Mouse (Mus musculus) C2C12 (cell line): ENCODE results near the gene Gm49711. TPM values are rescaled to one million over a fixed set of nuclear protein-coding genes. Genes with fewer than 3 reads are reported as not detected.

Experiments
- H3K27me3 ChIP-seq: one replicate; pipeline ENCODE4 v1.6.1; 2011; ENCODE audit not compliant: control insufficient read depth, insufficient read depth, insufficient read length
- H3K36me3 ChIP-seq: one replicate; pipeline ENCODE4 v1.6.1; 2011; ENCODE audit not compliant: control insufficient read depth, insufficient read depth
- H3K4me3 ChIP-seq: one replicate; pipeline ENCODE4 v1.5.1; 2011; ENCODE audit warnings: mild to moderate bottlenecking, control low read depth; ENCODE audit not compliant: poor library complexity, insufficient read depth, severe bottlenecking
- H3K79me2 ChIP-seq: one replicate; pipeline ENCODE4 v1.6.1; 2011; ENCODE audit not compliant: control insufficient read depth, insufficient read depth
- H3K79me3 ChIP-seq: one replicate; pipeline ENCODE4 v1.6.1; 2011; ENCODE audit warnings: low read depth, control low read depth
- H3ac ChIP-seq: one replicate; pipeline ENCODE3; 2011; ENCODE audit warnings: low read depth; ENCODE audit not compliant: control insufficient read depth, insufficient read length
- CEBPB ChIP-seq: IDR thresholded peaks from one replicate; pipeline ENCODE4 v1.6.1; 2011; ENCODE audit warnings: low read depth, mild to moderate bottlenecking, control low read depth, moderate library complexity
- CTCF ChIP-seq: IDR thresholded peaks from one replicate; pipeline ENCODE4 v1.5.1; 2011; ENCODE audit not compliant: control insufficient read depth, insufficient read depth, insufficient read length
- FOSL1 ChIP-seq: IDR thresholded peaks from one replicate; pipeline ENCODE4 v1.8.0; 2011; ENCODE audit warnings: mild to moderate bottlenecking, low read length; ENCODE audit not compliant: poor library complexity, insufficient read depth, severe bottlenecking
- MAX ChIP-seq: IDR thresholded peaks from one replicate; pipeline ENCODE4 v1.6.1; 2011; ENCODE audit warnings: mild to moderate bottlenecking, control low read depth
- MYOD1 ChIP-seq: IDR thresholded peaks from one replicate; pipeline ENCODE4 v1.6.1; 2011; ENCODE audit warnings: low read depth; ENCODE audit not compliant: control insufficient read depth, insufficient read length
- MYOG ChIP-seq: IDR thresholded peaks from one replicate; pipeline ENCODE4 v1.6.1; 2011; ENCODE audit not compliant: control insufficient read depth, insufficient read length; ENCODE audit errors: extremely low read depth
- USF1 ChIP-seq: IDR thresholded peaks from one replicate; pipeline ENCODE4 v1.6.1; 2011; ENCODE audit warnings: low read depth, mild to moderate bottlenecking, control low read depth, moderate library complexity
- polyA plus RNA-seq: library from polyadenylated mRNA; unstranded; fragments of >200 nt; fragmentation: generic; extraction: Trizol; gene quantifications from one replicate; pipeline ENCODE4 v1.2.1, GENCODE M21; 2012; ENCODE audit warnings: missing spikeins

Gene Gm49711
- polyA plus RNA-seq, 1 experiment: 0.09 TPM

GRCm38 (mm10) chr16:92058644-92059620 is 816 bp downstream of the Gm49711 start:
- Histone ChIP-seq H3K27me3 (no peaks in the 10 kb centered on the region), H3K36me3 (peaks cover 45% of the 10 kb centered on the region), H3K4me3 (peak overlapping the region; percentile 92), H3K79me2 (peaks cover 59% of the 10 kb centered on the region), H3ac (peak overlapping the region; percentile 100), H3K79me3 (peaks cover 55% of the 10 kb centered on the region)
- TF ChIP-seq MYOD1 (no peak), FOSL1 (no peak), CEBPB (no peak)

- peak overlapping the region; percentile 4 for H3ac ChIP-seq
- H3K4me3 ChIP-seq: no peak overlapping the region
- no peaks in the 10 kb centered on the region for H3K27me3 ChIP-seq
- H3K79me3 ChIP-seq: peaks cover 68% of the 10 kb centered on the region
- peaks cover 57% of the 10 kb centered on the region for H3K36me3 ChIP-seq
- peaks cover 72% of the 10 kb centered on the region for H3K79me2 ChIP-seq
- TF ChIP-seq MAX (no peak), MYOD1 (no peak), USF1 (no peak), FOSL1 (no peak), MYOG (no peak), CEBPB (no peak), CTCF (no peak)
Observed at GRCm38 (mm10) chr16:92060213-92060612, 2.1 kb downstream of the Gm49711 start.

- no peaks in the 10 kb centered on the region for H3K27me3 ChIP-seq
- H3K79me3 ChIP-seq: peaks cover 81% of the 10 kb centered on the region
- no peak overlapping the region for H3K4me3 ChIP-seq
- peaks cover 71% of the 10 kb centered on the region for H3K36me3 ChIP-seq
- H3ac ChIP-seq: no peak overlapping the region
- peaks cover 85% of the 10 kb centered on the region for H3K79me2 ChIP-seq
- TF ChIP-seq MYOD1: no peak
- TF ChIP-seq USF1: no peak
- TF ChIP-seq FOSL1: no peak
- no peak for TF ChIP-seq MYOG
- TF ChIP-seq MAX: no peak
Observed at GRCm38 (mm10) chr16:92061586-92061985, 3.5 kb downstream of the Gm49711 start.

GRCm38 (mm10) chr16:92062832-92063231 is 4.7 kb downstream of the Gm49711 start:
- Histone ChIP-seq H3K36me3 (peaks cover 84% of the 10 kb centered on the region), H3K27me3 (no peaks in the 10 kb centered on the region), H3K79me2 (peaks cover 98% of the 10 kb centered on the region), H3K4me3 (no peak overlapping the region), H3K79me3 (peaks cover 94% of the 10 kb centered on the region), H3ac (no peak overlapping the region)
- TF ChIP-seq MAX (no peak), MYOG (no peak), USF1 (no peak), MYOD1 (no peak), FOSL1 (no peak), CEBPB (no peak), CTCF (no peak)

GRCm38 (mm10) chr16:92064801-92065200 is 6.7 kb downstream of the Gm49711 start:
- Histone ChIP-seq H3K4me3 (no peak overlapping the region), H3K27me3 (no peaks in the 10 kb centered on the region), H3ac (no peak overlapping the region), H3K79me2 (peaks cover 100% of the 10 kb centered on the region), H3K36me3 (peaks cover 100% of the 10 kb centered on the region), H3K79me3 (peaks cover 96% of the 10 kb centered on the region)
- no peak for TF ChIP-seq USF1
- no peak for TF ChIP-seq MYOG
- TF ChIP-seq CTCF: no peak

DNA sequence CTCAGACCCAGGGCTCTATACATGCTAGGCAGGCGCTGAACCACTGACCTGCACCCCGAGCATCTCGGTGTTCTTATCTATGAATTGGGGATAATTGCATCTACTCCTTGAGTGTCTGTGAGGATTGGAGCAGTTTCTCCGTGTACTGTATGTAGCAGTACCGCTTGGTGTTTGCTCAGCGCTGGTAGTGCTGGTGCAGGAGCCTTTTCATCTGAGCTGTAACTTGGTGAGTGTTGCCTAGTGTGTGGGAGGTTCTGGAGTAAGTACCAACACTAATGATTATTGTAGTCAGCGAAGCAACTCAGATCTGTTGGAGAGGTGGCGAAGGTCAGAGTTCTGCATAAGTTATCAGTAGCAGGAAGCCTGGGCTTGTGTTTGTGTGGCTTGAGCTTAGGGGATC is 12.2 kb downstream of the Gm49711 start:
- H3K4me3 ChIP-seq: no peak overlapping the region
- H3K27me3 ChIP-seq: no peaks in the 10 kb centered on the region
- peaks cover 100% of the 10 kb centered on the region for H3K79me2 ChIP-seq
- peaks cover 91% of the 10 kb centered on the region for H3K36me3 ChIP-seq
- TF ChIP-seq MYOD1 (no peak), MYOG (no peak), CTCF (no peak), USF1 (no peak), CEBPB (no peak), FOSL1 (no peak), MAX (no peak)
- no peak overlapping the region for H3ac ChIP-seq
- H3K79me3 ChIP-seq: peaks cover 95% of the 10 kb centered on the region
